In genomic region chr2:58626136-58626769, GRCm38 (mm10) we compare ENCODE assay signal across 13 mouse cellular contexts. TPM values are rescaled to one million over a fixed set of nuclear protein-coding genes. Genes with fewer than 3 reads are reported as not detected.
DNase-seq lines count a peak whose midpoint lies in the region; ATAC-seq and TF ChIP-seq lines count a peak whose summit lies in the region.
"Had no signal": no experiment of that assay in that cellular context is flagged by ENCODE, and none has a peak within 500 bp of the region (broad histone marks: within the 10 kb centered on the region; RNA-seq: fewer than 3 reads in every experiment).

No protein-coding gene starts in this region.

- no peak for TF ChIP-seq POLR2A in ES-Bruce4 (IDR thresholded peaks at IDR 0.05; ENCODE audit: insufficient read depth, low read length)
- no peak for TF ChIP-seq POLR2A in brain, embryonic 14.5 days (IDR thresholded peaks at IDR 0.05; ENCODE audit: borderline replicate concordance, extremely low read depth, insufficient read depth, insufficient read length, poor library complexity, severe bottlenecking)

- no peak for TF ChIP-seq CTCF in ES-Bruce4 (IDR thresholded peaks at IDR 0.05; ENCODE audit: low read depth, low read length)
- no peak for TF ChIP-seq CTCF in brain, embryonic 14.5 days (IDR thresholded peaks at IDR 0.05; ENCODE audit: borderline replicate concordance, extremely low read depth, insufficient read depth, insufficient read length)

- TF ChIP-seq EP300 in ES-Bruce4 (IDR thresholded peaks at IDR 0.05; ENCODE audit: insufficient read depth, low read depth, low read length), result peak; percentile 83

- no peak overlapping the region for H3K9ac ChIP-seq in ES-Bruce4 (ENCODE audit: low read depth, poor library complexity, severe bottlenecking)
- H3K9ac ChIP-seq in midbrain, embryonic 11.5 days (ENCODE audit: low read length), result no peak overlapping the region
- H3K9ac ChIP-seq: heart, embryonic 12.5 days; liver, embryonic 13.5 days had no signal

- H3K4me3 ChIP-seq in ES-Bruce4 (ENCODE audit: low read depth, low read length), result no peak overlapping the region
- H3K4me3 ChIP-seq in midbrain, embryonic 11.5 days (ENCODE audit: low read depth, low read length), result no peak overlapping the region
- H3K4me3 ChIP-seq: heart, embryonic 12.5 days; liver, embryonic 13.5 days had no signal

- H3K4me1 ChIP-seq in ES-Bruce4 (ENCODE audit: control insufficient read depth, insufficient read depth, low read length), result peaks cover 2% of the 10 kb centered on the region
- peaks cover 14% of the 10 kb centered on the region for H3K4me1 ChIP-seq in midbrain, embryonic 11.5 days (ENCODE audit: control insufficient read depth, insufficient read depth, low read length)
- H3K4me1 ChIP-seq: liver, embryonic 13.5 days had no signal

- peaks cover 11% of the 10 kb centered on the region for H3K9me3 ChIP-seq in ES-Bruce4 (replicated peaks; ENCODE audit: control insufficient read depth, insufficient read depth, low read length, poor library complexity, severe bottlenecking)
- H3K9me3 ChIP-seq in midbrain, embryonic 11.5 days (ENCODE audit: control insufficient read depth, low read length), result no peaks in the 10 kb centered on the region
- H3K9me3 ChIP-seq: heart, embryonic 12.5 days; liver, embryonic 13.5 days had no signal

- no peaks in the 10 kb centered on the region for H3K27me3 ChIP-seq in ES-Bruce4 (ENCODE audit: control insufficient read depth, insufficient read depth, low read length, poor library complexity, severe bottlenecking)
- no peaks in the 10 kb centered on the region for H3K27me3 ChIP-seq in midbrain, embryonic 11.5 days (ENCODE audit: control insufficient read depth, insufficient read depth, low read length)
- H3K27me3 ChIP-seq: heart, embryonic 12.5 days; liver, embryonic 13.5 days had no signal

- peak; percentile 68 for ATAC-seq in midbrain, embryonic 11.5 days (ENCODE audit: low FRiP score)

- H3K27ac ChIP-seq in ES-Bruce4 (ENCODE audit: insufficient read depth, low read length), result peak overlapping the region; percentile 100
- H3K27ac ChIP-seq in midbrain, embryonic 11.5 days (ENCODE audit: low read depth, low read length), result no peak overlapping the region
- H3K27ac ChIP-seq: liver, embryonic 13.5 days had no signal

- WGBS in midbrain, embryonic 11.5 days, result 2% methylated on average over 8 of the region's 8 CpGs

- peaks cover 3% of the 10 kb centered on the region; the same call in 1 of the 2 replicates for H3K36me3 ChIP-seq in ES-Bruce4 (ENCODE audit: control insufficient read depth, insufficient read depth, low read length, poor library complexity, severe bottlenecking)
- no peaks in the 10 kb centered on the region for H3K36me3 ChIP-seq in midbrain, embryonic 11.5 days (ENCODE audit: control insufficient read depth, insufficient read depth, low read length)
- H3K36me3 ChIP-seq: heart, embryonic 12.5 days; liver, embryonic 13.5 days had no signal

- DNase-seq in heart, adult 11 months, result peak; percentile 79
- DNase-seq in heart, adult 8-10 months (ENCODE audit: low spot score), result no peak
- DNase-seq in brain, embryonic 14.5 days (ENCODE audit: low read depth), result peak; percentile 66
- peak; percentile 92 for DNase-seq in midbrain, embryonic 11.5 days (ENCODE audit: low spot score, missing footprints)
- no peak for DNase-seq in thymus, postnatal 25 days
- DNase-seq in lung, adult 18-20 months, result no peak
- DNase-seq: adrenal gland, adult 8-10 months; cerebellum, postnatal 25 days; liver, embryonic 13.5 days; lung, postnatal 36 days; right cerebral cortex, adult 18-20 months had no signal

- H3K4me2 ChIP-seq in midbrain, embryonic 11.5 days, result no peak overlapping the region
- H3K4me2 ChIP-seq: heart, embryonic 12.5 days; liver, embryonic 13.5 days had no signal

RNA-seq across cellular contexts. Expression of gene Upp2, which starts 59.2 kb away (rescaled TPM):
- total RNA-seq in heart, adult 8-10 months (2022), result 1 to 10 TPM; 1.9 to 4.7 (median 3.3) TPM
- 1.4 TPM in 1 of 2 replicates, not detected in the other for polyA plus RNA-seq in ES-Bruce4 (2011; ENCODE audit: insufficient read depth, insufficient read length, low read depth, missing spikeins)
- polyA plus RNA-seq in brain, embryonic 14.5 days (2012; rRNA removed), result 13.5 and 15.5 TPM in 2 replicates
- 4.6 and 4.7 TPM in 2 replicates for polyA plus RNA-seq in midbrain, embryonic 11.5 days (2014; fragmentation: Nextera tagmentation; extraction: Ambion mirVana)

RNA-seq across cellular contexts. Expression of gene Acvr1, which starts 59.3 kb away (rescaled TPM):
- 10 to 100 TPM; 14.2 to 17.0 (median 15.0) TPM for total RNA-seq in heart, adult 8-10 months (2022)
- 8.6 and 9.0 TPM in 2 replicates for polyA plus RNA-seq in ES-Bruce4 (2011; ENCODE audit: insufficient read depth, insufficient read length, low read depth, missing spikeins)
- polyA plus RNA-seq in brain, embryonic 14.5 days (2012; rRNA removed), result 14.4 and 19.9 TPM in 2 replicates
- 4.7 and 4.9 TPM in 2 replicates for polyA plus RNA-seq in midbrain, embryonic 11.5 days (2014; fragmentation: Nextera tagmentation; extraction: Ambion mirVana)

Comparison
In these comparisons a context has a peak if more than half of its experiments do, and no peak if none do; other contexts are left out.
1. DNase-seq: peak in heart, adult 11 months (single experiment), brain, embryonic 14.5 days (single experiment) and midbrain, embryonic 11.5 days (single experiment); none in heart, adult 8-10 months (single experiment), thymus, postnatal 25 days (single experiment) and lung, adult 18-20 months (0 of 2).